Mouse (Mus musculus) ES-Bruce4 (cell line): ENCODE data around the gene Rbms1. TPM values are rescaled to one million over a fixed set of nuclear protein-coding genes. Genes with fewer than 3 reads are reported as not detected.

Source experiments
- H3K27ac ChIP-seq: 2 replicates; pipeline ENCODE4 v1.5.1; 2012; ENCODE audit warnings: low read length, inconsistent platforms; ENCODE audit not compliant: insufficient read depth
- H3K27me3 ChIP-seq: 2 replicates; pipeline ENCODE4 v1.6.1; 2012; ENCODE audit warnings: mild to moderate bottlenecking, low read length, inconsistent platforms; ENCODE audit not compliant: control insufficient read depth, poor library complexity, insufficient read depth, severe bottlenecking
- H3K36me3 ChIP-seq: 2 replicates; pipeline ENCODE4 v1.6.1; 2012; ENCODE audit warnings: inconsistent platforms, mild to moderate bottlenecking, low read length, moderate library complexity; ENCODE audit not compliant: control insufficient read depth, poor library complexity, insufficient read depth, severe bottlenecking
- H3K4me1 ChIP-seq: one replicate; pipeline ENCODE4 v1.8.1; 2011; ENCODE audit warnings: low read length; ENCODE audit not compliant: control insufficient read depth, insufficient read depth
- H3K4me3 ChIP-seq: 2 replicates; pipeline ENCODE4 v1.5.1; 2011; ENCODE audit warnings: low read depth, mild to moderate bottlenecking, low read length
- H3K9ac ChIP-seq: 2 replicates; pipeline ENCODE4 v1.6.1; 2012; ENCODE audit warnings: low read depth, mild to moderate bottlenecking, inconsistent platforms; ENCODE audit not compliant: poor library complexity, severe bottlenecking
- H3K9me3 ChIP-seq: replicated peaks from 2 replicates; pipeline ENCODE4 v1.6.1; 2012; ENCODE audit warnings: mild to moderate bottlenecking, low read length, inconsistent platforms; ENCODE audit not compliant: control insufficient read depth, poor library complexity, insufficient read depth, severe bottlenecking
- CTCF ChIP-seq: IDR thresholded peaks from one replicate; pipeline ENCODE4 v1.8.1; 2011; ENCODE audit warnings: low read depth, low read length
- EP300 ChIP-seq: IDR thresholded peaks from 2 replicates; pipeline ENCODE4 v1.6.1; 2011; ENCODE audit warnings: low read depth, low read length; ENCODE audit not compliant: insufficient read depth
- POLR2A ChIP-seq: IDR thresholded peaks from one replicate; pipeline ENCODE4 v1.8.1; 2011; ENCODE audit warnings: low read length; ENCODE audit not compliant: insufficient read depth
- polyA plus RNA-seq: library from polyadenylated mRNA; stranded (reverse); fragments of >200 nt; gene quantifications from 2 replicates; pipeline ENCODE4 v1.2.4, GENCODE M21; 2011; ENCODE audit warnings: low read depth; ENCODE audit not compliant: missing spikeins, insufficient read depth, insufficient read length

Gene Rbms1
- polyA plus RNA-seq, 1 experiment, result 174 TPM

DNA sequence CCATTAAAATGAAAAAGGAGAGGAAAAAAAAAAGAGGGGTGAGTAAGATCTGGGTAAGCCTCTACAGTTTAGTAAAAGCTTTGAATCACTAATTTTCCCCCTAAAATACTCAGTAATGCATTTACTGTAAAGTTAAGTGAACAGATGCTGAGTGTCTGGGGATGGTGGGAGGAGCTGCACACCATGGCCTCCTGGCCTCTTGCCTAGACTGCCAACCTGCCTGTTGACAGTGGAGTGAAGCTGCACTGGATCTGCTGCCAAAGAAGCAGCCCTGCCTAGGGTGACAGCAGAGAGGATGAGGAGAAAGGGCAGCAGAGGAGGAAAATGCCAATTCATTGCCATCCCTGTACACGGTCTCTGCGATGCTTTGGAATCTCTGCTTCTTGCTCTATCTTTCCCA lies 99.2 kb downstream of the Rbms1 start:
- Histone ChIP-seq H3K27me3 (no peaks in the 10 kb centered on the region; the same call in 1 of the 2 replicates), H3K36me3 (no peaks in the 10 kb centered on the region), H3K9ac (no peak overlapping the region), H3K4me3 (no peak overlapping the region), H3K27ac (no peak overlapping the region), H3K9me3 (peaks cover 5% of the 10 kb centered on the region; the same call in 1 of the 2 replicates), H3K4me1 (no peaks in the 10 kb centered on the region)
- TF ChIP-seq EP300 (no peak), CTCF (no peak), POLR2A (no peak)

DNA sequence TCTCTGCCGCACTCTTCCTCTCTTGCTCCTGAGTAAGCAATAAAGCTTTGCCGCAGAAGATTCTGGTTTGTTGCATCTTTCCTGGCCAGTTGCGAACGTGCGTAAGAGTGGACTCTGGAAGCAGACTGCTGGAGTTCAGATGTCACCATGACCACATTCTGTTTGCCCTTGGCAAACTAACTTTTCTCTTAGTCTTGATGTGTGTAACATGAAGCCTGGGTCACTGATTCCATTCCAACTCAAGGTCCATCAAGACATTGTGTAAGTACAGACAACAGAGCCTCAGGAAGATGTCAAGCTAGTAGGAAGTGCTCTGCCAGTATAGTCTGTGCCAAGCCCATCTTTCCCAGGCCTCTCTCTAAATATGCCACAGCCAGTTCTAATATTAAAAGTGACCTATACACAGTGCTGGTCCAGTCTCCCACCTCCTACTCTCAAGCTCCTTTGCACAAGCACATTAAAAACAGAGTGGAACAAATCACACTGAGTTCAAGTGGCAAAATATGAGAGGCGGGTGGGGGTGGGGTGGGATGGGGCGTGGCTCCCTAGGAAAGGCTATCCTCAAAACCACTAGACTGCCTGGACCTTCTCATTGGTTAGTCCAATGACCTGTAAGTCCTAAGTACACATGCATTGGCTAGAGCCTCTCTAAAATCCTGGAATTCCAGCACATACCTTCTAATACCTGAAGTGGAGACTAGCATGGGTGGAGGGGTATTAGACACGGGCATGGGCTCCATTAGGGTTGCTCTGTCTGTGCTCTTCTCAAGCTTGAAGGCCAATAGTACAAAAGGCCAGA lies 99.9 kb downstream of the Rbms1 start:
- TF ChIP-seq POLR2A (no peak), CTCF (no peak), EP300 (no peak)
- Histone ChIP-seq H3K9ac (no peak overlapping the region), H3K9me3 (peaks cover 5% of the 10 kb centered on the region; the same call in 1 of the 2 replicates), H3K36me3 (no peaks in the 10 kb centered on the region), H3K4me3 (no peak overlapping the region), H3K4me1 (no peaks in the 10 kb centered on the region), H3K27ac (no peak overlapping the region), H3K27me3 (no peaks in the 10 kb centered on the region; the same call in 1 of the 2 replicates)

DNA sequence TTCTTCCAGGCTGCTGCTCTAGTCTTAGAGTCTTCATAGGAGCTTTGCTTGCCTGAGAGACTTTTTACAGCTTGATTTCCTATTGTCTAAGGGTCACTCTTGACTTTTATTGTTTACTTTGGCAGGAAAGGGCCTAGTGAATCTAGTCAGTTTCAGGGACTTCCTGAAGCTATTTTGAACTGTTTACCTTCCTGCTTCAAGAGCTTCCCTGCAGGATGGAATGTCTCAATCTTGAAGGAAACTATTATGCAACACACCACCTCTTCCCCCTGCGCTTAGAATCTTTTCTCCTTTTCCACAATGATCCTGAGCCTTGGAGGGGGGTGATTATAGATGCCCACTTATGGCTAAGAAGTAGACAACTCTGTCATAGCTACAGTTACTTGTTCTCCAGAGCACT lies 104.9 kb downstream of the Rbms1 start:
- no peaks in the 10 kb centered on the region for H3K4me1 ChIP-seq
- peaks cover 5% of the 10 kb centered on the region; the same call in 1 of the 2 replicates for H3K9me3 ChIP-seq
- no peak overlapping the region for H3K27ac ChIP-seq
- no peaks in the 10 kb centered on the region; the same call in 1 of the 2 replicates for H3K27me3 ChIP-seq
- no peak overlapping the region for H3K9ac ChIP-seq
- TF ChIP-seq EP300 (no peak), CTCF (no peak), POLR2A (no peak)
- H3K36me3 ChIP-seq, result no peaks in the 10 kb centered on the region
- H3K4me3 ChIP-seq, result no peak overlapping the region

DNA sequence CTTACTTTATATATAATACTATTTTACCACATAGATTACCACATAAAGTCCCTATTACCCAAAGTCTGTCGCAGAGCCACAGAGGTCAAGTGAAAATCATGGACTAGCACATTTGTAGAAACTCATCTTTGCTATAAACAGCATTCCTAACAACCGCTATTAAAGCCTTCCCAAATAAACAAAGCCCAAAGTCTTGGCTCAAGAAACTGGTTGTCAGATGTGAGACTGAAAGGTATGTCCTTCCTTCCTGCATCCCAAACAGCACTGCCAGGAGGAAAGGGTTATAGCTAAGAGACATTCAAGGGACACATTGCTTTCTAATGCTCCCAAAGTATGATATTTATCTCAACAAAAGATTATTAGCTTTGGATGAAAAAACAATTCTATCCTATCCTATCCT lies 106.9 kb downstream of the Rbms1 start:
- H3K4me1 ChIP-seq, result no peaks in the 10 kb centered on the region
- no peaks in the 10 kb centered on the region for H3K36me3 ChIP-seq
- no peak for TF ChIP-seq CTCF

DNA sequence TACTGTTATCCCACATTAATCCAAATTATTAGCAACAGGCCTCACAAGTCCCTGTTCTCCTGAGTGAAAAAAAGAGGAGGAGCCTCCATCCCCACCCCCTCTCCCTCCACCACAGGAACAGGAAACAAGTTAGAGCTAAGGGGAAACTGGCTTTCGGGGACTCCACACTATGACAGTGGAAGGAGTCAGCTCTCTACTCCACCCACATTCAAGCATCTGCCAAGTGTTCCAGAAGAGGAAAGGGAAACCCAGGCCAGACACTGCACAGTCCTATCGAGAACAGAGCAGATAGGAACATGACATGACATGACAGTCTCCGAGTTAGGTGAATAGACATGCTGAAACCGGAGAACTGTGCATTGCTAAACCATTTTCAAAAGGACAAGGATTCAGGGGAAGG lies 108.0 kb downstream of the Rbms1 start:
- no peak overlapping the region for H3K4me3 ChIP-seq
- H3K36me3 ChIP-seq, result no peaks in the 10 kb centered on the region
- no peaks in the 10 kb centered on the region for H3K27me3 ChIP-seq
- H3K27ac ChIP-seq, result no peak overlapping the region
- no peaks in the 10 kb centered on the region for H3K9me3 ChIP-seq
- H3K4me1 ChIP-seq, result no peaks in the 10 kb centered on the region
- no peak overlapping the region for H3K9ac ChIP-seq
- TF ChIP-seq CTCF (no peak), POLR2A (no peak), EP300 (no peak)

More for the DNA sequence above, 106.9 kb downstream of the Rbms1 start:
- no peak overlapping the region for H3K4me3 ChIP-seq
- H3K9ac ChIP-seq, result no peak overlapping the region
- H3K27ac ChIP-seq, result no peak overlapping the region
- no peaks in the 10 kb centered on the region for H3K9me3 ChIP-seq
- no peaks in the 10 kb centered on the region for H3K27me3 ChIP-seq

DNA sequence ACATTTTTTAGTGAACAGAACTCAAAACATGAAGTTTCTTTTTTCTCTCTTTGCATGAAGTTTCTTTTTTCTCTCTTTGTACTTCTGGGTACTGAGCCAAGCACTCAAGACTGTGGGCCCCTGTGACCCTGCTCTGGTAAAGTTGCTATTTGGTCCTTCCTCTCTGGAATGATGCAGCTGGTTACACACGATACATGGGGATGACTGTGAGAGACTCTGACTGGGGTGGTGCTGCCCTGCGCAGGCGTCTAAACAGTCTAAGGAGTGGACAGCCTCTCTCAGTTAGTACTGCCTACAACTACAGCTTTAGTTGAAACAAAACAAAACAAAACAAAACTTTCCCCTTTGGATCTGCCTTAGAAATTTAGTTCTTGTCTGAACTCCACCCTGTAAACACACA lies 111.1 kb downstream of the Rbms1 start:
- TF ChIP-seq CTCF (no peak), POLR2A (no peak), EP300 (no peak)
- Histone ChIP-seq H3K4me1 (peaks cover 1% of the 10 kb centered on the region), H3K27me3 (no peaks in the 10 kb centered on the region), H3K9me3 (no peaks in the 10 kb centered on the region), H3K36me3 (no peaks in the 10 kb centered on the region), H3K9ac (no peak overlapping the region), H3K27ac (no peak overlapping the region), H3K4me3 (no peak overlapping the region)
